Mouse (Mus musculus) heart, adult 2 months (tissue): ENCODE measurements around the gene Tkfc.

Experiments
- CTCF ChIP-seq: fragments of 200-600 bp; IDR thresholded peaks from 2 replicates; pipeline ENCODE4 v1.8.1; 2022; ENCODE audit warnings: antibody characterized with exemption, mild to moderate bottlenecking, moderate library complexity
- POLR2A ChIP-seq: fragments of 200-500 bp; IDR thresholded peaks from 2 replicates; pipeline ENCODE4 v1.6.1; 2011; ENCODE audit warnings: mild to moderate bottlenecking, low read depth, low read length, control low read depth; ENCODE audit not compliant: insufficient read depth

- TF ChIP-seq CTCF (no peak), POLR2A (no peak)
Observed at GRCm38 (mm10) chr19:10580102-10580501, 25.4 kb downstream of the Tkfc start.
